Mouse (Mus musculus): ENCODE measurements at regions not wholly inside any gene's neighbourhood (a gene's known extent, or its start where the extent isn't known, plus 50 kb on each side); places are given as distances from the start of the nearest gene placed in this dataset.

DNA sequence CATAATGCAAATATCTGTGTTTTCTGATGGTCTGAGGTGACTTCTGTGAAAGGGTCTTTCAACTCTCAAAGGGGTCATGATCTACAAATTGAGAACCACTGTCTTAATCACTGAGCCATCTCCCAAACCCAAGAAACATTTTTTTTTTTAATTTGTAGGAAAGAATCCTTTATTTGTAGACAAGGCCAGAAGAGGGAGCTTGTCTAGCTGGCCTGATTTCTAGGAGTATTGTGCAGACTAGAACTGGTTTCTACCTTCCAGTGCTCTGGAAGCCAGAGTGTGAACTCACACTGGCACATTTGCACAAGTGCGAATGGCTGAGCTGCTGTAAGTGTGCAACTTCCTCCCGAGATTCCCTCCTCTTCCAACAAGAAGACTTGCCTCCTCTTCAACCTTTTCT is 148.1 kb upstream of the Ncam1 start:
- no peak for DNase-seq

DNA sequence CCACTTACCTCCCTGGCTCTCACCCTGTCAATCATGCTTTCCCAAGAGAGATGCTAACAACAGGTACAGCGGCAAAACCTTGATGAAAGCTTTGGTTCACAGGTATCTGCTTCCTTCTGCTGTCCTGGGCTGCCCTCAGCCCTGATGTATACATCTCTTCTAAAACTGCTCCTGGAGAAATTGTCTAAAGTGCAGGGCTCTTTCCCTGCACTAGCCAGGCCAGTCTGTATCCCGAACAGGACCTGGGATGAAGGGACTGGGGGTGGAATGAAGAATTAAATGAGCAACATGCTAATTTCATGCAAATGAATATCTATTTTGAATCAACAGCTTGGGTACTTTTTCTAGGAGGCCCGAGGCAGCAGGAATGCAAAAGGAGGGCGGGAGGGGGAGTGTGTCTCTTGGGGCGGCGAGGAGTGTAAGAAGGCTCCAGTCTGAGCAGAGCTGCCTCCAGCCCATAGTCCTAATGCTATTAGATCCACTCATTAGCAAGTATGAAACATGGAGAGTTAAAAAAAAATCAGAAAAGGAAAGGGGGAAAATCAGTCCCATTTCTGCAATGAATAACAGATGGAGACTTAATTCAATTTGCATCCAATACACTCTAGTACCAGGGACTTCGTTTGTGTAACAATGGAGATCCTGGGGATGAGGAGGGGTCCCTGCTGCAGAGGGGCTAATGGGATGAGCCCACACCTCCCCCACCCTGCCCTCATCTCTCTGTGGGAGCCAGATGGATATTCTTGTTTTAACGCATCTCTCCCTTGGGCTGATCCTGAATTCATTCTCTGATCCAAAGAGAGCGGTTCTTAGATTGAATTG is 137.0 kb upstream of the Ncam1 start:
- no peak for DNase-seq

DNA sequence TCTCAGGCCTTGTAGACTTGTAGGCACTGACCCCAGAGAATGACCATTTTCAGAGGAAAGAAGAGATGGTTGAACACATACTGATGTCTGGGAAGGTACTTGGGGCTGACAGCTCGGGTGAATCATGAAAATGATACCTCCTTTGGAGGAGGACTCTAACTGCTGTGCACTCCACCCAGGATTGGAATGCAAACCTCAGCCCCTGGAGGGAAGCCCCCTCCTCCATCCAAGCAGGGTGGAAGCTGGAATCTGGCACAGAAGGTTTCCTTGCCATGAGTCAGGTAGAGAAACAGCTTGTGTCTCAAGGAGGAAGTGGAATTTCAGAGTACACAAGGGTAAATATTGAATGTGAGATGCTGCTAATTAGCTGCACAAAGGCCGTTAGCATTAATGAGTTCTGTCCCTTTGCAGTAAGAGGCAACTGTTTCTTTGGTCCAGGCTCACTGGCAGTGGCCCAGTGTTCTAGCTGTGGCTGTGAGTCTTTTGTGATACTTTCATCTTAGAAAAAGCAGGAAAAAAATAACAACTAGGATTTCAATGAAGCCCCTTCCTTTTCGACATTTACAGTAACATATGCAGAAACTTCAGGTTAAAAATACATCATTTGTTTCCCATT is 129.4 kb upstream of the Ncam1 start:
- DNase-seq: no peak

DNA sequence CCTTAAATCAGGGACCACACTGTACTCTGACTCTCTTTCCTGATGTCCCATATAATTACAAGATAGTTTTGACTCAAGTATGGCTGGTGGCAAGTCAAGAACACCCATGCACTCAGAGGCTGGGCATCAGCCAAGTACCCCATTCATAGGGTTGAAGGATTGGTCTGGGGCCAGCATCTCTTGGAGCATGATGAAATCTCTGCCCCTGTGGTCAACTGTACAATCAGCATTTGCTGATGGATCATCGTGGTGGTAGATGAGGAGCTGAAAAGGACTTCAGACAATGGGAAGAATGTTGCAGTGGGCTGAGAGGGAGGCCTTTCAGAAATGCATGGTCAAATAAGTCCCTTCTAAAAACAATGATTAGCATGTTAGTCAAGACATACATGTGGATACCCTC is 128.6 kb upstream of the Ncam1 start:
- no peak for DNase-seq

DNA sequence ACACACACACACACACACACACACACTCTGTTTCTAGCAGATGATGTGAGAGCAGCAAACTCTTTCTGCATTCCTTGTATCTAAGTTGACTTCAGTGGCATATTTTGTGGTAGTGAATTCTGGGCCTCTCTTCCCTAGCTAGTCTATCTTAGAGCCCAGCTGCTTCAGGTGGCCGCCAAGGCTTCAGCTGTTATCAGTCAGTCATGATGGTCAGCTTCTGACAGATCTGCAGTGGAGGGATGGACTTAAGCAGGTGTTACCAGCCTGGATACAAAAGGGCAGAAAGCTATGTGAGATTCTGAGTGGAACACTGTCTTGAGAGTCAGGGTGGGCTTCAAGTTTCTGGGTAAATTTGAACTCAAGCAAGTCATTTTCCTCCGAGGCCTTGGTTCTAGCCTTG is 127.1 kb upstream of the Ncam1 start:
- DNase-seq: no peak

DNA sequence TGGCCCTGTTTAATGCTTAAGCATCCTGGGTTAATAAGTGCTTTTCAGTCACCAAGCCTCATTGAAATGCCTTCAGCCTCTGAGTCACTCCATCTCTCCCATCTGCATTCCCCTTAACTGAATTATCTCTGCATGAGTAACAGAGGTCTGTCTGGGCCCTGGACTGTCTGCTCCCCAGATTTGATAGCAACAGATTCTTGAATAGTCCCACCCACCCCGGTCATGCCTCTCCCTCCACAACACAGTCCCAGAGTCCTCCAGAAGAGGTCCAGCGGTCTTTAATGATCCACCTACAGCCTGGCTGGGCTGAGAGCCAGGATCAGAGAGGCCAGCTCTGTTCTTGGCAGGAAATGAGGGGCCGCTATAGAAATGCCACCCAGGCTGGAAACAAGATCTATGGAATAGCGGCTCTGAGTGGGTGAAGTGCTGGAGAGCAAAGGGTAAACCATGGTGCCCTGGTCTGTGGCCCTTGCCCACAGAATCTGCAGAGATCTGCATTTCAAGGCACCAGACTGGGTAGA is 125.3 kb upstream of the Ncam1 start:
- DNase-seq: no peak

DNA sequence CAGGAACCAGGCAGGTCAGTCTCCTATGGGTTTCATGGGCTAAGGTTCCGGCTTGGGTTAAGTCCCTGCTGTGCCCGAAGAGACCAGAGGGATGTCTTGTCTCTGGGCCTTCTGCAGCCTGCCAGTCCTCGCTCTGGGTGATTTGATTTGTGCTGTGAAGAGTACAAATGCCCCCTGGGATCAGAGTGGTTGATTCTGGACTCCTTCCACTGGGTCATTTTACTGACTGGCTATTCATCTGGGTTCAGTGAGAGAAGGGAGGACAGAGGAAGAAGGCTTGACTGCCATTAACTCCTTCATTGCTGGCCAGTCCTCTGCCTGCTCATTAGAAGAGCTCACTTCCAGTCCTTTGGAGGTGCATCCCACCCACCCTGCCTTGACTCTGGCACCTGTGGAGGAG is 124.0 kb upstream of the Ncam1 start:
- no peak for DNase-seq

DNA sequence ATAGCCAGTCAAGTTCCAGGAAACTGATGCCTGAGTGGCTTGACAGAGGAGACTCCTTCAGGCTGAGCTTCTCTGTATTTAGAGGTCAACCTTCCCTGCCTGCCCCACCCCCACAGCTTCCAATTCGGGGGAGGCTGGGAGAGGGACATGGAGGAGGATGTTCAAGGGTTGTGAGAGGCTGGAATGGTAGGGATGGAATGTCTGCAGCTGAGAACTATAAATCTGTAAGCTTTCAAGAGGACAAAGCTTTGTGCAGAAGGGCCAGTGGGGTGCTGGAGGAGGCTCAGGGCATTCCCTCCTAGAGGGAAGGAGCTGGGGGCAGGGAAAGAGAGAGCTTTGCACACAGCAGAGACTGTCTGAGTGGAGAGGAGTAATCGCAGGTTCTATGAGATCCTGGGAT is 123.4 kb upstream of the Ncam1 start:
- DNase-seq: no peak

DNA sequence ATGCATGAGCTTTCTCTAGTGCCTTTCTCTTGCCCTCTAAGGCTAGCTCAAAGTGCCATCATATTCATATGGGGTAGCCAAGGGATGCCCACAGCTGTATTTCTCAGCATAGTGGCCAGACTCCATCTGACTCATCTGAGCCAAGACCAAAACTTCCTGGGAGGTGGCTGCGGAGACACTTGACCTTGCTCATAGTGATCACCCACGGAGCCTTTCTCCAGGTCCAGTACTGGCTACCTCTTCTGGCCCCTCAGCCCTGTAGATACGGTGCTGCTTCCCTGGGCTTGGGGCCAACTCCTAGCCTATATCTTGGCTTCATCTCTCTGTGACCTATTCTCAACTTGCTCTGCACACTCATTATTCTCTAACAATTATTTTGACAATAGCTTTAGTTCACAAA is 122.6 kb upstream of the Ncam1 start:
- DNase-seq: no peak

DNA sequence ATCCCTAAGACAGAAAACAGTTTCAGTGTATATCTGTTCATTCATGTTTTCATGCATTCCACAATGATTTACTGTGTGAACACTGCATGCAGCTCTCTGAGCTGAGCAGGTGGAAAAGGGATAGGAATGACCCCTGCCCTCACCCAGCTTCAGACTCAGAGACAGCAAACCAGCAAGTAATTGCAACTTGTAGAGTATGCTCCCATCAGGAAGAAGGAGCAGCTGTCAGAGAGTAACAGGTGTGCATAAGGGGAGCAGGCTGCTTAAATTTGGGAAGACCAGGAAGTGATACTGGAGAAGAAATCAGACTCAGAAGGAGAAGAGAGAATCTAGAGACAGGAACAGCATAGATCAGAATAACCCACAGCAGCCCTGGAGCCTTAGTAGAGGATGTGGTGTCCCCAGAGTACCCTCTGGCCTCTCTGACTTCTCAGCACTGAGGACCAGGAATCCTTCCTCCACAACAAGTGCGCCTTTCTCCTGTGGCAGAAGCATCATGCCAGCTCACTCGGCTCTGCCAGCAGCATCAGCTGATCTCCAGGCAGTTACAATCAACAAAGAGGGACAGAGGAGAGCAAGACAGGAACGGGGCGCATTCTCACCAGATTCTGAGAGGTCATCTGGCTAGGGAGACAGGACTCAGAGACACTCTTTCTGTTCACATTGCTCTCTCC is 116.5 kb upstream of the Ncam1 start:
- DNase-seq: no peak

DNA sequence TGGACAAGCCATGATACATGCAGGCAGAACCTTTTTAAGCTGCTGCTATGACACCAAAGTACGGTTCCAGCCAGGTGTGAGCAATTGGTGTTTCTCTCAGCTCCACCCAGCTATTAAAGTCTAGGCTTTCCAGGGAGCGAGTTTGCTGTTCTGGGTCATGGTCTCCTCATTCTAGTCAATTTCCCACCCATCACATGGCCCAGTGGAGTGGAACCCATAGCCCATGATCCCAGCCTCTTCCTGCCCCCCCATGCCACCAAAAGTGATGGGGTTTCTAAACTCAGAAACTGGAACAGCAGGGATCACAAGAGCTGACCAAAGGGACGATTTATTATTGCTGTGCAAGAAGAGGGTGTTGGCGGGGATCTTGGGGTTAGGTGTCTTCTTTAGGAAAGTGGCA is 115.0 kb upstream of the Ncam1 start:
- DNase-seq: no peak

DNA sequence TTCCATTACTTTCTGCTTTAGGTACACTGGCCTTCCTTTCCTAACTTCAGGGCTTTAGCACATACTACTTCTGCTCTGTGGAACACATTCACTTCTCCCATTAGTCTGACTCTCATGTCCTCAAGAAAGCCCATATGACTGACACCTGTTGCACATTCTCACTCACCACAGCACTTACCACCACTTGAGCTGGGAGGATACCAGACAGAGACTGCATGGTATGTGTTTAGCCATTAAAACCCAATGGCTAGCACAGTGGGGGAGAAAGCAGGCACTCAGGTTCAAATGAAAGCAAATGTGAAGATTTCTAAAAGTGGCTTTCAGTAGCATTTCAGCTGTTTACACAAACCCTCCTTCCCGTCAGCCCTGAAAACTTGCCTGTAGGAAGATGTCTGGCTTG is 113.6 kb upstream of the Ncam1 start:
- DNase-seq: no peak

DNA sequence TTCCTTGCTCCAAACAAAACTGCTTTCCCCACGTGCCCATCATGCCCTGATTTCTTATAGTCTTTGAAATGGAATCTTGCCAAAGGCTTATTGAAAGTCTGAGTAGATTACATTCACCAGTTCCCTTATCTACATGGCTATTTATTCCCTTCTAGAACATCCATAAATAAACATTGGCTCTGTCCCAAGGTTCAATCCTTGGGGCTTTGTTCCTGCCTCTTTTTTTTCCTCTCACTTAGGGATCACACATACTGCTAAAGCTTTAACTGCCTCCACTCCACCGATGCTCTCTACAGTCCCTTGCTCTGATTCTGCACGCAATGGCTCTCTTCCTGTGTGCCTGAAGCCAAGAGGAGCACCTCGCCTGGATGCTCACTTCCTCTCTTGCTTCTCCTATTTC is 107.6 kb upstream of the Ncam1 start:
- DNase-seq: no peak

DNA sequence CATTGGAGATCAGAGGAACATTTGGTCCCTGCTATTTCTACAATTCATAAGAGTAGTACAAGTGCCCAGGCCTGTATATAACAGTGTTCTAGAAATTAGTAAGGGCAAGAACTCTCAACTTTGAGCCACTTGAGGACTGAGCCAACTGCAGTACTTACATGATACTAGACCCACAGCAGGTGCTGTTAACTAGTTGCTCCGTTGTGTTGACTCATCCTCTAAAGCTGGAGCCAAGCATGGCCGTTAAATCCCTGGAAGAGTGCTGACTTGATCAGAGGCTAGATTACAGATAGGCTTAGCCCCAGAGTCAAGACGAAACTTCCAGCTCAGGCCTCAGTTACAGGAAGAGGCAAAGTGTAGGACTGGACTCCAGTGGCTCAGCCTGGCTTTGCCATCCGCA is 107.0 kb upstream of the Ncam1 start:
- no peak for DNase-seq

DNA sequence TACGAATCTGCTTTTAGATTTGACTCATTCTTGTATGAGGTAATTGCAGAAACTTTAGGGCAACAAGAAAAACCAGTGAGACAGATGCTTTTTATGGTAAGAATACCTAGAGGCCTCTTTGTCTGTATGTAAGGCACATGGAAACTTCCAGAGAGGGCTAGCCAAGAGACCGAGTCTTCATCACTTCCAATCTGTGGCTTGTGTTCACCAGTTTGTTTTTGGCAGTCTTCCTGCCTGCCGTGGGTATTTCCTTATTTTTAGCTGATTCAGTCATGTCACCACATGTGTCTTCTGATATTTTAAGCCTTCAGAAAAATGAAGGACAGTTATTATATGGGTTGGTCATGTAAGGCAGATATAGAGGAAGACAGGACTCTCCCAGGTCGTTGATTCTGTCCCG is 100.2 kb upstream of the Ncam1 start:
- no peak for DNase-seq

DNA sequence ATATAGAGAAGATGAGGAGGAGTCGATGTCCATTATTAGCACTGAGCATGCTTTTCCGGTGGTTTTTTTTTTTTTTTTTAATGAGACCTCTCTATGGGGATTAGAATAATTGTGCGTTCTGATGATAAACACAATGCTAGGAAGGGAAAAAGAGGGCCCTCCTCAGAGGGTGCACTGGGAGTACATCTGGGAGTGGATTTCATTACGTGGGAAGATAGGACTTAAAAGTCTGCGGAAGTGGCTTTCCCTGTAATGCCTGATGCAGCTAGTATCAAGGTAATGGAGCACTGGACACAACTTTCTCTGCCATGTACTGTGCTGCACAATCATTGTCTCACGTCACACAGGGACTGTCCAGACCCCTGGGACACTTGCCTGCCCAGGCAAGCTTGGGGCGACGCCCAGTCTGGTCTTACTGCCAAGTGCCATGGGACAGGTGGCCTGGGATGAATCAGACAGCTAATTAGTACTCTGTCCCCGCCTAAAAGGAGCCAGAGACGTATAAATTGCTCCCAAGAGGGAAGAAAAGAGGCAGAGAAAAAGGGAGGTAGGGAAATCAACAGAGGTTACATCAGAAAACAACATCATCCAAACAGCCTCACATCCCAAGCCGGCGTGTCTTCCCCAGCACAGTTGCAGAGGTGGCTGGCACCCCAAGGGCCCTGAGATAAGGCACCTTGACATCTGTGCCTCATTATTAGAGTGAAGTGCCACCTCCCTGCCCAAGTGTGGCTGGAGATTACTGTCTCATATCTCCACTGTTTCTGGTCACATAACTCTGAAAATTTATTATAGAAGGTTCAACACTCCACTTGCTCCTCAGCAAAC is 86.0 kb upstream of the Ncam1 start:
- DNase-seq: no peak

DNA sequence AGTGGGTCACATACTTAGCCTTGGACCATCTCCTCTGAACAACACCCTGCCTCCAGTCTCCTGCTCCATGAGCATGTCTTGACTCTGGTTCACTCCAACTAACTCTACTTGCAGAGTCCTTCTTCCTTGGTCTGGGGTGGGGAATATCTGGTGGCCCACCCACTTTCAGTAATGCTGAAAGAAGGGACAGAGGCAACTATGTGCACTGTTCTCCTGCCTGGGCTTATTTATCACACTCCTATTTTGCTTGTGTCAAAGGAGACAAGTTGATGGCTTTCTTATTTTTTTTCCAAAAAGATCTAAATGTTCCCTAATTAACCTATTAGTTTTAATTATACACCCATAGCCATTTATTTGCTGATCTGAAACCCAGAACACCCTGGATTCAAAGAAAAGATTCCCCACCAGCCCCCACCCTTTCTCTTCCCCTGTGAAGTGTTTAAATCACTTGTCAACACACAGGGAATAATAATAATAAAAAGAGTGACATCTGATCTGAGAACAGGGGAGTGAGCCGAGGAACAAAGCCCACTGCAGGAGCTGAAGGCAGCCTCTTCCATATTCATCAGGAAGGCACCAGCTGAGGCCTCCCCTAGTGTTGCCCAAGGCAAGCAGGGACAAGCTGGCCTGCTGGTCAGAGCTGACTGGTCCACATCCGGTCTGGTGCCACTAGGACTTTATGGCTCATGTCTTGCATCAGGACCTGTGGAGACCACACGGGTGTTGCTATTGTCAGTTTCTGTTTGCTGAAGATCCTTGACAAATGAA is 80.8 kb upstream of the Ncam1 start:
- no peak for DNase-seq

DNA sequence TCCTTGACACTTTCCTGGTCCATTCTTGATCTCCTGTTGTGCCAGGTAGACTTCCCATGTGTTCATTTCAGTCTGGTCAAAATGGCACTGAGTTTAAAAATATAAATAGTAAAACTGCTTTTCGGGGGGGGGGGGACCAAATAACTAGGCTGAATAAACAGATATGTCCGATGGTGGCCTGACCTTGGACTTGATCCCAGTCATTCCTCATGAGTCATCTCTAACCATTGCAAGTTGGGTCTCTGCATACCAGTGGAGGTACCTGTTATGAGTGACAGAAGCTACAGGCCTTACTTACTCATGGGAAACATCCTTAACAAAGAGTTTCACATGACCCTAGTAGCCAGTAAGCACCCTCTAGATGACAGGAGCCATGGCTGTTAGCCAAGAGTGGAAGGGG is 76.2 kb upstream of the Ncam1 start:
- DNase-seq: no peak

DNA sequence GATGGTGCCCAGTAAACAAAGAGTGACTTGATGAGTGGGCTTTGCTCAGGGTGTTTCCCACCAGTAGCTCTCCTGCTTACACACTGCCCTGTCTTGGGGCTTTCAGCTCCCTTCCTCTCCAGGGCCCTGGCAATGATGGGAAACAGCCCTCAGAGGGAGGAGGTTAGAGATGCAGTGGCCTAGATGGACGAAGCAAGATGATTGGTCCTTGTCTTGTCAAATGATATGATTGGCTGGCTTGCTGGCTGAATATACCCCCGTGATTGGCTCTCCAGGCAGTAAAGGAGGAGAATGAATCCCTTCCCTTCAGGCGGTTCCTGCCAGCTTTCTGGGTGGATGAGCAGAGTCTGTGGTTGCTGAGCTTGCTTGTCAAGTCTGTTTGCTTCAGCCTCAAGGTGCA is 74.8 kb upstream of the Ncam1 start:
- DNase-seq: no peak

DNA sequence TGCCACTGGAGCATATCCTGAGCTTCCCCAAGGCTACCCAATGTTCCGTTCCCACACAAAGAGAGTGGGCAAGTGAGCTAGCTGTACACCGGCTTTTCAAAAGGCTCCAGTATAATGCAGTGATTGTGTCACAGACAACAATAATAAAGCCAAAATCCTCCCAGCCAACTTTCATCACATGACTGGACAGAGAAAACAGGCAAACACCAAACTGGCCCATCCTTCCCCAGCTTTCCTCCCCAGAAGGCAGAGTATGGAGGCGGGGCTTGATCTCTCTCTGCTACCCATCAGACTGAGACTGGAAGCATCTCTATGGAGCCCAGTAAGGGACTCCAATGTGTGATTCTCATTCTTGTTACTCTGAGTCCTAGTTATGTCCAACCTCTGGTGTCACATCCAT is 52.8 kb upstream of the Ncam1 start:
- DNase-seq: no peak

DNA sequence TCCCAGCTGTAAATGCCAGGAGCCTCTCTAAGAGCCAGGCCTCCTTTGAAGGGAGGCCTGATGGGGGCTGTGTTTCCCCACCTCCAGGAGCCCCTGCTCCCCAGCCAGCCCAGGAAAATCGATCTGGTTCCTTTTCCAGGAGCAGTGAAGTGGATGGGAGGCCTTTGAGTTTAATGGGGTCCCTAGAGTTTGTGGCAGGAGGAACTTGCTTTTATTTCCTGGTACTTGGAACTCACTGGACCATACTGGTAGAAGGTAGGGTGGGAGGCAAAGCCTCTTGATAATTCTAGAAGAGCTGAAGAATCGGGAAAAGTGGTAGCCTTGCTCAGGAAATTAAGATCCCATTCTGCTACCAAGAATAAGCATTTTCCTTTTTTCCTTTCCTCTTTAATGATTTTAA is 50.7 kb upstream of the Ncam1 start:
- DNase-seq: no peak

DNA sequence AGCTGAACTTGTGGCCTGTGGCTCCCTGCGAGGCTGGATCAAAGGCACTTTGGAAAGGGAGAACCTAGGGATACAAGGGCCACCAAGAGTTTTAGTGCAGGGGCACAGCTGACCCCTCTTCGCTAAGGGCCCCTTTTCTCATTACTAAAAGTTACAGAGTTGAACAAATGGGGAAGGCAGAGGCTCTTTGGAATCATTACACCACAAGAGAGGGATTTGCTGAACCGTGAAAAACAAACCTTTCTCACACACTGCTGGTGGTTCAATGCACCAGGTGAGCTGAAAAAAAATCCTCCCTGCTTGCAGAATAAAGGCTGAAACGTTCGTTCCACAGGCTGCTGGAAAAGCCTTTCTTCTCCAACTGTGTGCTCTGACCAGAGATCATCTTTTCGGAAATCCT is 50.2 kb upstream of the Ncam1 start:
- no peak for DNase-seq
